Mouse (Mus musculus): ENCODE results near the gene Dync1i2. TPM values are rescaled to one million over a fixed set of nuclear protein-coding genes. Genes with fewer than 3 reads are reported as not detected.

The Dync1i2 gene
- total and polyA plus RNA-seq, 2 experiments from 2014 or later, result 108 to 164 TPM

- 74% methylated on average over 2 of the region's 2 CpGs for WGBS
- no peaks in the 10 kb centered on the region for H3K27me3 ChIP-seq (ENCODE audit: insufficient read depth, low read length)
- no peaks in the 10 kb centered on the region for H3K9me3 ChIP-seq (ENCODE audit: low read length)
- no peaks in the 10 kb centered on the region for H3K4me1 ChIP-seq (ENCODE audit: insufficient read depth, low read length)
- ATAC-seq (no peak), DNase-seq (ENCODE audit: low spot score) (no peak)
- no peak overlapping the region for H3K4me3 ChIP-seq (ENCODE audit: low read length)
- H3K27ac ChIP-seq, result no peak overlapping the region
- no peak overlapping the region for H3K4me2 ChIP-seq (ENCODE audit: low read depth, low read length)
- H3K9ac ChIP-seq (replicated peaks; ENCODE audit: low read length), result no peak overlapping the region
- H3K36me3 ChIP-seq (ENCODE audit: insufficient read depth, low read length), result no peaks in the 10 kb centered on the region
- no peak for TF ChIP-seq CTCF (IDR thresholded peaks at IDR 0.05; ENCODE audit: low read depth)
Measured at GRCm38 (mm10) chr2:71201886-71202285, 9.6 kb upstream of the Dync1i2 start.

GRCm38 (mm10) chr2:71203819-71204432, 7.6 kb upstream of the Dync1i2 start:
- ATAC-seq (no peak), DNase-seq (ENCODE audit: low spot score) (no peak)
- Histone ChIP-seq H3K9me3 (ENCODE audit: low read length) (no peaks in the 10 kb centered on the region), H3K27me3 (ENCODE audit: insufficient read depth, low read length) (no peaks in the 10 kb centered on the region), H3K27ac (no peak overlapping the region), H3K4me1 (ENCODE audit: insufficient read depth, low read length) (no peaks in the 10 kb centered on the region), H3K9ac (replicated peaks; ENCODE audit: low read length) (no peak overlapping the region), H3K36me3 (ENCODE audit: insufficient read depth, low read length) (no peaks in the 10 kb centered on the region), H3K4me2 (ENCODE audit: low read depth, low read length) (no peak overlapping the region), H3K4me3 (ENCODE audit: low read length) (no peak overlapping the region)
- 82% methylated on average over 16 of the region's 16 CpGs for WGBS
- no peak for TF ChIP-seq CTCF (IDR thresholded peaks at IDR 0.05; ENCODE audit: low read depth)

DNA sequence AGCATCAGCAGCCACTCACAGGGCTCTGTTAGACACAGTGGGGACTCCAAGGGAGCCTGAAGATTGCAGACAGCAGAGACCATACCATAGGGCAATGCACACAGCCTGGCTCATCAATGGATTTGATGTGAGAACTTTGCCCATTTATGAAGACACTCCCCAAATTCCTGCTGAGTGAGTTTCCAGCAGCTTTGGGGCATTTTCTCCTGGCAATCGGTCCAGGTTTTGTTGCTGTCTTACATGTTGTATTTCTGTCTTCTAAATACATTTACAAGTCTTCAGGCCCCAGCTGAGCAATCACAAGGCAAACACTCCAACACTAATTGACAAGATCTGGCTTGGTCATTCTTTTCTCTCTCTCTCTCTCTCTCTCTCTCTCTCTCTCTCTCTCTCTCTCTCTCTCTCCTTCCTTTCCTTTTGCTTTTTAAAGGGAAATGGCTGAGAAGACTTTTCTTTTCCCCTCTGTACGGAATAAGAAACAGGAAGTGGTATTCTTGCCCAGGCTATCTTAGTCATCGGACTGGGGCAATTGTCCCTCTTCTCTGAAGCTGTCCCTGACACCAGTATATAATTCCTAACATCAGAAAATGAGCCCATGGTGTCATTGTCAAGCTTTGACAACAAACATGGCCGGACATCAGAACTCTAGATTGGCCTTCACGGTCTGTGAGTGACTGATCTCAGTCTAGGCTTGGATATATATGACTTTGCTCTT, 2.3 kb upstream of the Dync1i2 start:
- no peak overlapping the region for H3K9ac ChIP-seq (replicated peaks; ENCODE audit: low read length)

DNA sequence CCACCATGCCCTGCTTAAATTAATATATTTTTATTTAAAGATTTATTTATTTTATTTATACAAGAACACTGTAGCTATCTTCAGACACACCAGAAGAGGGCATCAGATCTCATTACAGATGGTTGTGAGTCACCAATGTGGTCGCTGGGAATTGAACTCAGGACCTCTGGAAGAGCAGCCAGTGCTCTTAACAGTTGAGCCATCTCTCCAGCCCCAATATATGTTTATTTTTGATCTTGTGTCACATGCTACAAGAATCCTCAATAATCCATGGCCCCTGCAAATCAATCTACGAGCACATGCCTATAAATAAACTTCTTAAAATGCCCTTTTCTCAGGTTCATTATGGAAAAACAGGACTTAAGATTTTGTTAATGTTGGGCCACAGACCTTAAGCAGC, 410 bp upstream of the Dync1i2 start:
- Histone ChIP-seq H3K4me1 (ENCODE audit: insufficient read depth, low read length) (no peaks in the 10 kb centered on the region), H3K9ac (replicated peaks; ENCODE audit: low read length) (no peak overlapping the region), H3K4me3 (ENCODE audit: low read length) (no peak overlapping the region), H3K27me3 (ENCODE audit: insufficient read depth, low read length) (no peaks in the 10 kb centered on the region), H3K27ac (no peak overlapping the region), H3K4me2 (ENCODE audit: low read depth, low read length) (no peak overlapping the region), H3K9me3 (ENCODE audit: low read length) (no peaks in the 10 kb centered on the region), H3K36me3 (ENCODE audit: insufficient read depth, low read length) (no peaks in the 10 kb centered on the region)
- ATAC-seq (0 out of 2 replicates have a peak, but pooled peaks have one; percentile 3), DNase-seq (ENCODE audit: low spot score) (no peak)
- no peak for TF ChIP-seq CTCF (IDR thresholded peaks at IDR 0.05; ENCODE audit: low read depth)
- WGBS, result 91% methylated on average over 2 of the region's 2 CpGs

More for the DNA sequence above, 2.3 kb upstream of the Dync1i2 start:
- whole genome bisulfite sequencing, result 83% methylated on average over 5 of the region's 5 CpGs
- no peak overlapping the region for H3K4me3 ChIP-seq (ENCODE audit: low read length)
- H3K4me1 ChIP-seq (ENCODE audit: insufficient read depth, low read length), result no peaks in the 10 kb centered on the region
- no peaks in the 10 kb centered on the region for H3K27me3 ChIP-seq (ENCODE audit: insufficient read depth, low read length)
- H3K4me2 ChIP-seq (ENCODE audit: low read depth, low read length), result no peak overlapping the region
- TF ChIP-seq CTCF (IDR thresholded peaks at IDR 0.05; ENCODE audit: low read depth), result no peak
- no peaks in the 10 kb centered on the region for H3K36me3 ChIP-seq (ENCODE audit: insufficient read depth, low read length)
- no peaks in the 10 kb centered on the region for H3K9me3 ChIP-seq (ENCODE audit: low read length)
- H3K27ac ChIP-seq, result no peak overlapping the region
- ATAC-seq, result no peak
- no peak for DNase-seq (ENCODE audit: low spot score)

GRCm38 (mm10) chr2:71212360-71212726, 837 bp downstream of the Dync1i2 start:
- peak overlapping the region; percentile 95 for H3K9ac ChIP-seq (replicated peaks; ENCODE audit: low read length)
- no peak for TF ChIP-seq CTCF (IDR thresholded peaks at IDR 0.05; ENCODE audit: low read depth)
- H3K4me3 ChIP-seq (ENCODE audit: low read length), result peak overlapping the region; percentile 99
- DNase-seq (ENCODE audit: low spot score) (no peak), ATAC-seq (no peak)
- H3K36me3 ChIP-seq (ENCODE audit: insufficient read depth, low read length), result no peaks in the 10 kb centered on the region
- WGBS, result 0% methylated on average over 6 of the region's 6 CpGs
- peak overlapping the region; percentile 87 for H3K27ac ChIP-seq
- H3K9me3 ChIP-seq (ENCODE audit: low read length), result no peaks in the 10 kb centered on the region
- H3K27me3 ChIP-seq (ENCODE audit: insufficient read depth, low read length), result no peaks in the 10 kb centered on the region
- no peaks in the 10 kb centered on the region for H3K4me1 ChIP-seq (ENCODE audit: insufficient read depth, low read length)
- H3K4me2 ChIP-seq (ENCODE audit: low read depth, low read length), result peak overlapping the region; percentile 77

- no peaks in the 10 kb centered on the region for H3K27me3 ChIP-seq (ENCODE audit: insufficient read depth, low read length)
- no peaks in the 10 kb centered on the region for H3K4me1 ChIP-seq (ENCODE audit: insufficient read depth, low read length)
- no peak for TF ChIP-seq CTCF (IDR thresholded peaks at IDR 0.05; ENCODE audit: low read depth)
- ATAC-seq, result no peak
- WGBS, result 73% methylated on average over 1 of the region's 1 CpGs
- no peak overlapping the region for H3K9ac ChIP-seq (replicated peaks; ENCODE audit: low read length)
- DNase-seq (ENCODE audit: low spot score), result no peak
- H3K36me3 ChIP-seq (ENCODE audit: insufficient read depth, low read length), result peaks cover 29% of the 10 kb centered on the region; the same call in 1 of the 2 replicates
- no peaks in the 10 kb centered on the region for H3K9me3 ChIP-seq (ENCODE audit: low read length)
- no peak overlapping the region for H3K4me3 ChIP-seq (ENCODE audit: low read length)
- no peak overlapping the region for H3K4me2 ChIP-seq (ENCODE audit: low read depth, low read length)
- H3K27ac ChIP-seq, result no peak overlapping the region
Measured at GRCm38 (mm10) chr2:71221020-71221419, 9.5 kb downstream of the Dync1i2 start.

GRCm38 (mm10) chr2:71227398-71227797, 15.9 kb downstream of the Dync1i2 start:
- 25% methylated on average over 1 of the region's 1 CpGs for WGBS

More at GRCm38 (mm10) chr2:71227398-71227797, 15.9 kb downstream of the Dync1i2 start:
- Histone ChIP-seq H3K36me3 (ENCODE audit: insufficient read depth, low read length) (peaks cover 6% of the 10 kb centered on the region; the same call in 1 of the 2 replicates), H3K4me2 (ENCODE audit: low read depth, low read length) (no peak overlapping the region), H3K27me3 (ENCODE audit: insufficient read depth, low read length) (no peaks in the 10 kb centered on the region), H3K9me3 (ENCODE audit: low read length) (no peaks in the 10 kb centered on the region), H3K27ac (no peak overlapping the region), H3K4me1 (ENCODE audit: insufficient read depth, low read length) (no peaks in the 10 kb centered on the region), H3K4me3 (ENCODE audit: low read length) (no peak overlapping the region), H3K9ac (replicated peaks; ENCODE audit: low read length) (no peak overlapping the region)
- TF ChIP-seq CTCF (IDR thresholded peaks at IDR 0.05; ENCODE audit: low read depth), result peak; percentile 58
- peak; percentile 56 for DNase-seq (ENCODE audit: low spot score)
- ATAC-seq, result no peak

All from hindbrain, postnatal 0 days (tissue).